Mouse (Mus musculus) cerebellum, adult (tissue): ENCODE results near the gene Rnaseh2a.
"Not testable (repeated sequence)": the region's sequence is repeated elsewhere in the genome, so short reads cannot be mapped to it uniquely, and the experiment has no call there.

Experiments used
- ATAC-seq: cut with Nextera tagmentation; 2 replicates; pipeline ENCODE4 v1.9.2; 2017; ENCODE audit warnings: mild to moderate bottlenecking, moderate library complexity, mixed read lengths; ENCODE audit not compliant: insufficient number of reproducible peaks, low FRiP score, low TSS enrichment

Rnaseh2a gene

GRCm38 (mm10) chr8:84909949-84910348 lies 59.6 kb downstream of the Rnaseh2a start:
- no peak for ATAC-seq

- ATAC-seq: no peak
Observed at GRCm38 (mm10) chr8:84909162-84909767, 60.3 kb downstream of the Rnaseh2a start.

GRCm38 (mm10) chr8:84908421-84909161 lies 61.0 kb downstream of the Rnaseh2a start, which contains the start of gene Dnase2a:
Gene Dnase2a (plus strand): TSS chr8:84908560.
- no peak for ATAC-seq

GRCm38 (mm10) chr8:84907979-84908378 lies 61.6 kb downstream of the Rnaseh2a start:
- ATAC-seq: not testable (repeated sequence)

- no peak for ATAC-seq
Observed at GRCm38 (mm10) chr8:84907493-84907892, 62.1 kb downstream of the Rnaseh2a start.

GRCm38 (mm10) chr8:84907037-84907436 lies 62.5 kb downstream of the Rnaseh2a start:
- ATAC-seq: no peak
